Mouse (Mus musculus) spleen, adult 2 months (tissue): ENCODE measurements at regions not wholly inside any gene's neighbourhood (a gene's known extent, or its start where the extent isn't known, plus 50 kb on each side); places are given as distances from the start of the nearest gene placed in this dataset.

Experiments used
- CTCF ChIP-seq: fragments of 200-500 bp; IDR thresholded peaks from 2 replicates; pipeline ENCODE4 v1.5.1; 2011; ENCODE audit warnings: mild to moderate bottlenecking, inconsistent platforms; ENCODE audit not compliant: insufficient read depth, insufficient read length, insufficient replicate concordance; ENCODE audit errors: extremely low read depth
- POLR2A ChIP-seq: fragments of 200-500 bp; IDR thresholded peaks from 2 replicates; pipeline ENCODE4 v1.6.1; 2011; ENCODE audit warnings: low read depth, low read length, inconsistent platforms

GRCm38 (mm10) chr9:46388677-46389676, 69.2 kb upstream of the 4931429L15Rik start:
- TF ChIP-seq CTCF (no peak), POLR2A (no peak)
